Mouse (Mus musculus) urinary bladder, postnatal 10 days (tissue): ENCODE measurements around the gene Tmem251.

Experiments
- DNase-seq: peaks from one replicate; pipeline ENCODE4 v3.0.0; 2022; ENCODE audit warnings: low spot score

Tmem251 gene

DNA sequence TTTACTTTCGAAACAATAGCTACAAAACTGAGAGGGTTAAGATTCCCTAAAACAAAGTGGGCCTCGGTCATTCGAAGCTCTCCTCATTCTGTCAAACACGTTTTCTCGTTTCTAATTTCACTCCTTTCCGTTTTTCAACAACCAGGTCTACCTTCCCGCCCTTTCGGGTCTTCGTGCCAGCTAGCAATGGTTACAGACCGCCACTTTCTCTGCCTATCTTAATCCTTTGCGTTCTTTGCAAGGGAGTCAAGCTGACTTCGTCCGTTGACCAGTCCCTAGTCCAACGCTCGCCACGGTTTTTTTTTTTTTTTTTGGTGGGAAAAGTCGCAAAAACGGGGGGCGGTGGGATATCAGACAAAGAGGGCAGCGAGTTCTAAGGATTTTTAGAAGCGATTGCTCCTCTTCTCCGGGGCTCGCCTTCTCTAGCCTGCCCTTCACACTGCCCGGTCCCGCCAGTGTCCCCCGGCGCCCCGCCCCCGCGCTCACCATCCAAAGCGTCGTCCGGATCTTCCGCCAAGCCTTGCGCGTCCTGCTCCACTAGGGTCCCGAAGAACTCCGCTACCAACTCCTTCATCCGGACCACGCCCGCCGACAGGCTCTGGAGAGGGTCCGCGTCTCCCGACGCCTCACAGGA lies 13.6 kb downstream of the Tmem251 start:
- no peak for DNase-seq

GRCm38 (mm10) chr12:102757689-102758402 lies 14.3 kb downstream of the Tmem251 start, which contains the start of the genes Gm28051, Gon7 and Ubr7:
TSS of gene Gm28051 (minus strand) at chr12:102757765.
TSS of gene Gon7 (minus strand) at chr12:102757803.
TSS of gene Ubr7 (plus strand) at chr12:102757967.
- peak; percentile 87 for DNase-seq

GRCm38 (mm10) chr12:102758403-102758756 lies 14.8 kb downstream of the Tmem251 start, which contains the start of gene Gm20604:
TSS of gene Gm20604 (minus strand) at chr12:102758672.
- no peak for DNase-seq

DNA sequence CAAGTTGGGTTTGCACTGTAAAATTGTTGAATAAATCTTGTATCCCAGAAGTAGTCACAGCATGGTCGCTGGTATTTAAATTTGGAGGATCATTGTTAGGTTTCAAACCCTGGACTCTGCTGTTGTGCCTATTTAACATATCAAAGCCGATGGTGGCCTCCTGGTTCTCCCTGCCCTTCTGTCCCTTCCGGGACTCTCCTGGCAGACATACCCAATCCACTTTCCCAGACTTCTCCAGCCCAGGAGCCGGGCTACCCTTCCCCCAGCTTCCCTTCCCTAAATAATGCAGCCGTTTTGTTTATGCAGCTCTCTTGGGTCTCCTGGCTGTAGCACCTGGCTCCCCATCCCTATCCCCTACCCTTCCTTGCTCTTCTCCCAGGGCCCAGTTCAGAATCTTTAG lies 15.4 kb downstream of the Tmem251 start:
- no peak for DNase-seq

GRCm38 (mm10) chr12:102761668-102762067 lies 18.1 kb downstream of the Tmem251 start:
- no peak for DNase-seq

DNA sequence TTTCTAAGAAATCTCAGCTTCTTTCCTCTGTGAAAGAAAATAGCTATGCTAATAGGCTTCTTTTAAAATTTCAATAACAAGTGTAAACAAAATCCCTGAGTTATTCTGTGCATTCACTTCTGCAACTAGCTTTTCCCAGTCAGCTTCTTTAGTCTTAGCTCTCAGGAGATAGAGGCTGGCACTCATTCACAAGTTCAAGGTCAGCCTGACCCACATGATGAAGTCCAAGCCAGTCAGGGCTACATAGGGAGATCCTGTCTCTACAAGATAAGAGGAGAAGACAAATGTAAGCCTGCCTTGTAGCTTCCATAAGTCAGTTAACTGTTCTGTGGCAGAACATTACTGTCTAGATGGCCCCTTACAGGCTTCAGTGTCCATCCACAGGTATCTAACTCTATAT lies 20.1 kb downstream of the Tmem251 start:
- no peak for DNase-seq

GRCm38 (mm10) chr12:102769000-102769399 lies 25.4 kb downstream of the Tmem251 start:
- no peak for DNase-seq

GRCm38 (mm10) chr12:102771601-102772000 lies 28.0 kb downstream of the Tmem251 start:
- DNase-seq, result no peak

- DNase-seq, result no peak
Observed at GRCm38 (mm10) chr12:102772676-102773075, 29.1 kb downstream of the Tmem251 start.

DNA sequence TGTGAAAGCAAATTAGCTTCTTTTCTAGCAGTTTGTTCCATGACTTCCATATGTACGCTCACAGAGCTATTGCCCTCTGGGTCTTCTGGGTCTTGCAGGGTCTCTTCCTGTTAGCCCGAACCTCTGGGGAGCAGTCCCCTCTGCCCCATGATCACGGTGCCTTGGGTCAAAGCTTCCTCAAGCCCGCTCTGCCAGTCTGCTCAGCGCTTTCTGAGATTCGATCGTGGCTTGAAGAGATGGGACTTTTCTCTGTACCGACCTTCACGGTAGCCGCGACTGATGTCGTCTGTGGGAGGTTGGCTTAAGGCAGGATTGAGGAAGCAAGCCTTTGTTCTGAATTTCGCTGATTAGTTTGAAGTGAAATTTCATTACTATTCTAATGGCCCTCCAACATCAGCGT lies 32.5 kb downstream of the Tmem251 start:
- DNase-seq, result no peak

- DNase-seq, result no peak
Observed at GRCm38 (mm10) chr12:102778151-102778550, 34.6 kb downstream of the Tmem251 start.

DNA sequence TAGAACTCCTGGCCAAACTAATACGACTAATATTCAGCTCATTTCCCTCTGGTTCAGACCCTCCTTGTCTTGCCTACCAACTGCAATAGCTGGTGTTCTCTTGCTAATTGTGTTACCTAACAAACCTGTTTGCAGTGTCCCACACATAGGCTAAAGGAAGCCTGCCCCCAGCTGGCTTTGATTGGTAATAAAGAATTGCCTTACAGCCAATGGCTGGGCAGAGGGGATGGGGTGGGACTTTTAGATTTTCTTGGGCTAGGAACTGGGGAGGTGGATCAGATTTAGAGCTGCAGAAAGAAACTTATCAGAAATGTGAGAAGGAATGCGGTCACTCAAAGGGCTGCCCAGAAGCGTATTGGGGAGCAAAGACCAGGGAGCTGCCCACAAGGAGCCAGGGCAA lies 35.9 kb downstream of the Tmem251 start:
- DNase-seq, result no peak

- no peak for DNase-seq
Observed at GRCm38 (mm10) chr12:102782841-102783240, 39.3 kb downstream of the Tmem251 start.

GRCm38 (mm10) chr12:102784899-102785592 lies 41.5 kb downstream of the Tmem251 start:
- DNase-seq, result no peak

DNA sequence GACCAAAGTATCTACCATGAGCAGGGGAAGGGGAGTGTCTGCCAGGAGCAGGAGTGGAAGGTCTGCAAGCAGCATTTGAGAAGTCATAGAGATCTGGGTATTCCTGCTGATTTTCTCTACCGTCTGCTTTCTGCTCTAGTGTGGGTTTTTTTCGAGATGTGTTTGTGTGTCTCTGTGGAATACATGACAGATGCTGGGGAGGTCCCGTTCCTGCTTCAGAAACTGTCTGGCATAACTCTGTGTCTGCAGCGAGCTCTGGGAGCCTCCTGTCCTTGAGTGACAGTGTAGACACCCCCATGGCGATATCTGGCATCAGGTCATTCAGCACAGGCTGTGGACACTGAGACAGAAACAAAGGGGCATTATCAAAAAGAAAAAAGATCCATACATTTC lies 42.0 kb downstream of the Tmem251 start:
- no peak for DNase-seq

DNA sequence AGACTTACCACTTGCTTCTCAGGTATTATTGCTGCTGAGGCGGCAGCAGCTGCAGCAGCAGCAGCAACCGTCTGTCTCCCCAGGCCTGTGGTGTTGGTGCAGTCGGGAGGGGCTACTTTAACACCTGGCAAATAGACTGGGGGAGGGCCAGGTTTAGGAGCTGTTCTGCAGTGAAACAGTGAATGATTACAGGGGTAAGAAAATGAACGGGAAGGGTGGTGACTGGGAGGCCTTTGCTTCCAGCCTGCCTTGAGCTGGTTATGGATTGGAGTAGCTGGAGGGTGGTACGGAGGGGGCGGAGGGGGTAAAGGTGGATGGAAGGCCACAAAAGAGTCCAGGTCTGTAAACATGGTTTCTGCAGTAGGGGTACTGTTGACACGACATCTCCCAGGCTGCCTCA lies 44.4 kb downstream of the Tmem251 start:
- DNase-seq, result no peak
